Mouse (Mus musculus) heart, postnatal 0 days (tissue): ENCODE data around the gene Gm42957. TPM values are rescaled to one million over a fixed set of nuclear protein-coding genes. Genes with fewer than 3 reads are reported as not detected.
"Not testable (repeated sequence)": the region's sequence is repeated elsewhere in the genome, so short reads cannot be mapped to it uniquely, and the experiment has no call there.

Experiments used
- ATAC-seq: fragments of 200-750 bp; cut with Nextera tagmentation; 2 replicates; pipeline ENCODE4 v1.8.0; 2017; ENCODE audit warnings: low read depth, moderate number of reproducible peaks, moderate library complexity; ENCODE audit not compliant: insufficient read depth
- DNase-seq: peaks from one replicate; pipeline ENCODE4 v3.0.0-alpha.2; 2016; ENCODE audit warnings: low spot score
- H3K27ac ChIP-seq: fragments of 300-500 bp; sonication (generic); 2 replicates; pipeline ENCODE4 v1.5.1; 2014; ENCODE audit warnings: low read depth, mild to moderate bottlenecking
- H3K27me3 ChIP-seq: fragments of 300-500 bp; sonication (generic); 2 replicates; pipeline ENCODE4 v1.6.1; 2014; ENCODE audit warnings: low read length, mixed read lengths; ENCODE audit not compliant: control insufficient read depth, insufficient read depth
- H3K36me3 ChIP-seq: fragments of 300-500 bp; sonication (generic); replicated peaks from 2 replicates; pipeline ENCODE4 v1.6.1; 2014; ENCODE audit warnings: low read length, mixed read lengths; ENCODE audit not compliant: control insufficient read depth, insufficient read depth
- H3K4me1 ChIP-seq: fragments of 300-500 bp; sonication (generic); 2 replicates; pipeline ENCODE4 v1.6.1; 2014; ENCODE audit warnings: antibody characterized with exemption; ENCODE audit not compliant: control insufficient read depth, insufficient read depth
- H3K4me2 ChIP-seq: fragments of 300-500 bp; sonication (generic); 2 replicates; pipeline ENCODE4 v1.6.1; 2014; ENCODE audit warnings: low read depth, mild to moderate bottlenecking, low read length, moderate library complexity
- H3K4me3 ChIP-seq: fragments of 300-500 bp; sonication (generic); 2 replicates; pipeline ENCODE4 v1.5.1; 2014; ENCODE audit warnings: low read depth, low read length
- H3K9ac ChIP-seq: fragments of 300-500 bp; sonication (generic); replicated peaks from 2 replicates; pipeline ENCODE4 v1.6.1; 2014; ENCODE audit warnings: low read depth, low read length, mixed read lengths
- H3K9me3 ChIP-seq: fragments of 300-500 bp; sonication (generic); replicated peaks from 2 replicates; pipeline ENCODE4 v1.6.1; 2016; ENCODE audit warnings: low read length; ENCODE audit not compliant: control insufficient read depth
- CTCF ChIP-seq: IDR thresholded peaks from 2 replicates; pipeline ENCODE4 v1.5.1; 2016; ENCODE audit warnings: antibody characterized with exemption, control low read depth, low read depth
- EP300 ChIP-seq: IDR thresholded peaks from 2 replicates; pipeline ENCODE4 v1.6.1; 2016; ENCODE audit warnings: antibody characterized with exemption, low read depth
- WGBS: fragments of 180-500 bp; shearing (Covaris S2); extraction: QIAGEN DNeasy Blood & Tissue Kit; methylation state at CpG from one replicate; pipeline ENCODE4 v1.1.7; 2014; 5-methylcytosine and 5-hydroxymethylcytosine counted together
- polyA plus RNA-seq: library from polyadenylated mRNA; unstranded; fragments of >200 nt; fragmentation: Nextera tagmentation; extraction: Ambion mirVana; gene quantifications from 2 replicates; pipeline ENCODE4 v1.2.1, GENCODE M21; 2015
- total RNA-seq: library from RNA; depleted of rRNA; stranded (reverse); fragments of >200 nt; gene quantifications from 2 replicates; pipeline ENCODE4 v1.2.3, GENCODE M21; 2014; ENCODE audit warnings: low replicate concordance

The Gm42957 gene
- total and polyA plus RNA-seq, 2 experiments from 2014 or later = not detected

- ATAC-seq = peak; percentile 75
- Histone ChIP-seq H3K4me1 (no peaks in the 10 kb centered on the region), H3K9ac (no peak overlapping the region)
These were observed 28.4 kb downstream of the Gm42957 start for GRCm38 (mm10) chr3:96663432-96664239.

GRCm38 (mm10) chr3:96665732-96666363, 30.6 kb downstream of the Gm42957 start:
- 81% methylated on average over 7 of the region's 7 CpGs for WGBS
- not testable (repeated sequence) for DNase-seq, ATAC-seq

More at GRCm38 (mm10) chr3:96663432-96664239, 28.4 kb downstream of the Gm42957 start:
- Histone ChIP-seq H3K4me3 (peak overlapping the region; percentile 18; the same call in 1 of the 2 replicates), H3K27ac (no peak overlapping the region), H3K9me3 (no peaks in the 10 kb centered on the region), H3K36me3 (no peaks in the 10 kb centered on the region), H3K27me3 (no peaks in the 10 kb centered on the region), H3K4me2 (peak overlapping the region; percentile 52)
- TF ChIP-seq CTCF = peak; percentile 73
- no peak for TF ChIP-seq EP300
- 4% methylated on average over 18 of the region's 18 CpGs for WGBS
- peak; percentile 81 for DNase-seq

GRCm38 (mm10) chr3:96666916-96667315, 31.6 kb downstream of the Gm42957 start:
- Histone ChIP-seq H3K27me3 (0 out of 2 replicates have a peak, but pooled peaks cover 4% of the 10 kb centered on the region), H3K9me3 (no peaks in the 10 kb centered on the region), H3K36me3 (no peaks in the 10 kb centered on the region), H3K27ac (no peak overlapping the region), H3K4me2 (no peak overlapping the region), H3K9ac (no peak overlapping the region), H3K4me1 (no peaks in the 10 kb centered on the region), H3K4me3 (no peak overlapping the region)
- 84% methylated on average over 5 of the region's 5 CpGs for WGBS
- DNase-seq (no peak), ATAC-seq (no peak)
- no peak for TF ChIP-seq CTCF
- no peak for TF ChIP-seq EP300

More at GRCm38 (mm10) chr3:96665732-96666363, 30.6 kb downstream of the Gm42957 start:
- not testable (repeated sequence) for H3K9me3 ChIP-seq, H3K9ac ChIP-seq, H3K4me3 ChIP-seq, H3K4me1 ChIP-seq, H3K4me2 ChIP-seq, H3K36me3 ChIP-seq, H3K27me3 ChIP-seq, H3K27ac ChIP-seq

GRCm38 (mm10) chr3:96667316-96667715, 32.0 kb downstream of the Gm42957 start:
- Histone ChIP-seq H3K27me3 (0 out of 2 replicates have a peak, but pooled peaks cover 8% of the 10 kb centered on the region), H3K4me3 (no peak overlapping the region), H3K9ac (no peak overlapping the region), H3K4me1 (no peaks in the 10 kb centered on the region), H3K27ac (no peak overlapping the region), H3K4me2 (no peak overlapping the region), H3K9me3 (no peaks in the 10 kb centered on the region), H3K36me3 (no peaks in the 10 kb centered on the region)
- WGBS = 18% methylated on average over 1 of the region's 1 CpGs
- DNase-seq (no peak), ATAC-seq (no peak)
- TF ChIP-seq CTCF (peak; percentile 42), EP300 (no peak)

GRCm38 (mm10) chr3:96668424-96669067, 33.3 kb downstream of the Gm42957 start:
- ATAC-seq = no peak
- Histone ChIP-seq H3K36me3 (no peaks in the 10 kb centered on the region), H3K4me2 (no peak overlapping the region), H3K9ac (no peak overlapping the region), H3K4me1 (no peaks in the 10 kb centered on the region), H3K27ac (no peak overlapping the region), H3K27me3 (0 out of 2 replicates have a peak, but pooled peaks cover 8% of the 10 kb centered on the region), H3K9me3 (no peaks in the 10 kb centered on the region), H3K4me3 (no peak overlapping the region)
- DNase-seq = no peak
- TF ChIP-seq CTCF (no peak), EP300 (no peak)
- 91% methylated on average over 5 of the region's 5 CpGs for WGBS
